Mouse (Mus musculus): Measurements from ENCODE around the gene Bmp7.

DNA sequence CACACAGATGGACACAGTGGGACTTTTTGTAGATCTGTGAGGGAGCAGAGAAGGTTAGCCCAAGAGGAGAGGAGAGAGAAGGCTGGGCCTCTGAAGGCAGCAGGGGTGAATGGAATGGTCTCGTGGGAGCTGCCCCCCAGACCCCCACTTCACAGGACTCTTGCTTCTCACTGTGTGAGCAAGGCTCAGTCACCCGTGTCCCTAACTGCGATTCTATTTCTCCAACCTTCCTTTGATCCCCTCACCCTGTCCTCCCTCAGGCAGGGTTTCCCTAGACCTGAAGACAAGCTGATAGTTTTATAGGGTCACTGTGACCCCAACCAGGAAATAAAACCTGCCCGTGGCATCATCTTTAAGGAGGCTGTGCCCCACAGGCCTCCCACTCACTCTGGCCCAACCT lies 97.8 kb downstream of the Bmp7 start:
- TF ChIP-seq CTCF (conservative IDR thresholded peaks at IDR 0.05; ENCODE audit: low read length) (no peak), NANOG (IDR thresholded peaks at IDR 0.05; ENCODE audit: borderline replicate concordance, low read length) (no peak)
